Mouse (Mus musculus) liver, adult 2 months (tissue): ENCODE data around the gene Zfp62. TPM values are rescaled to one million over a fixed set of nuclear protein-coding genes. Genes with fewer than 3 reads are reported as not detected.
A peak's percentile ranks its signal among the peaks of the same experiment; 100 is the strongest.
"Not testable (repeated sequence)": the region's sequence is repeated elsewhere in the genome, so short reads cannot be mapped to it uniquely, and the experiment has no call there.

Source experiments
- DNase-seq: peaks from one replicate; pipeline ENCODE4 v3.0.0-alpha.2; 2011; ENCODE audit warnings: low read depth, low spot score; ENCODE audit errors: extremely low read depth
- H3K27ac ChIP-seq: fragments of 200-500 bp; replicated peaks from 2 replicates; pipeline ENCODE4 v1.5.1; 2012; ENCODE audit warnings: low read depth, mild to moderate bottlenecking, control low read depth, inconsistent platforms, low read length; ENCODE audit not compliant: insufficient read depth
- H3K27me3 ChIP-seq: fragments of 200-500 bp; 2 replicates; pipeline ENCODE4 v1.6.1; 2012; ENCODE audit warnings: mild to moderate bottlenecking, moderate library complexity, low read length, inconsistent platforms; ENCODE audit not compliant: control insufficient read depth, insufficient read depth
- H3K36me3 ChIP-seq: fragments of 200-500 bp; 2 replicates; pipeline ENCODE4 v1.6.1; 2012; ENCODE audit warnings: low read length, inconsistent platforms; ENCODE audit not compliant: control insufficient read depth, insufficient read depth
- H3K4me1 ChIP-seq: fragments of 200-500 bp; 2 replicates; pipeline ENCODE4 v1.6.1; 2011; ENCODE audit warnings: low read length; ENCODE audit not compliant: control insufficient read depth, insufficient read depth
- H3K4me3 ChIP-seq: fragments of 200-500 bp; 2 replicates; pipeline ENCODE4 v1.5.1; 2011; ENCODE audit warnings: low read depth, mild to moderate bottlenecking, control low read depth, low read length, moderate library complexity; ENCODE audit not compliant: insufficient read depth
- H3K79me2 ChIP-seq: fragments of 200-500 bp; 2 replicates; pipeline ENCODE4 v1.6.1; 2012; ENCODE audit warnings: inconsistent platforms, mild to moderate bottlenecking, low read length, moderate library complexity; ENCODE audit not compliant: control insufficient read depth, insufficient read depth
- H3K9ac ChIP-seq: fragments of 200-500 bp; 2 replicates; pipeline ENCODE4 v1.6.1; 2012; ENCODE audit warnings: low read depth, mild to moderate bottlenecking, control low read depth, inconsistent platforms, low read length
- CTCF ChIP-seq: fragments of 200-500 bp; IDR thresholded peaks from 2 replicates; pipeline ENCODE4 v1.5.1; 2011; ENCODE audit warnings: low read depth, low read length, control low read depth
- POLR2A ChIP-seq: fragments of 200-500 bp; IDR thresholded peaks from 2 replicates; pipeline ENCODE4 v1.6.1; 2011; ENCODE audit warnings: low read length, control low read depth; ENCODE audit not compliant: insufficient read depth; ENCODE audit errors: extremely low read depth
- WGBS: fragments of 180-500 bp; shearing (Covaris S2); methylation state at CpG from one replicate; pipeline ENCODE4 v1.1.7; 2018; 5-methylcytosine and 5-hydroxymethylcytosine counted together
- polyA plus RNA-seq: library from polyadenylated mRNA; depleted of rRNA; stranded (reverse); fragments of >200 nt; gene quantifications from 2 replicates; pipeline ENCODE4 v1.2.3, GENCODE M21; 2012
- total RNA-seq: library from RNA; depleted of rRNA; stranded (reverse); fragments of >200 nt; gene quantifications from 2 replicates; pipeline ENCODE4 v1.2.3, GENCODE M21; 2014

Zfp62 gene
- total and polyA plus RNA-seq, 2 experiments = 1.4 to 18.3 TPM

GRCm38 (mm10) chr11:49175345-49175744, 27.7 kb upstream of the Zfp62 start:
- Histone ChIP-seq H3K4me3 (no peak overlapping the region), H3K27ac (no peak overlapping the region), H3K27me3 (no peaks in the 10 kb centered on the region), H3K79me2 (no peaks in the 10 kb centered on the region), H3K4me1 (no peaks in the 10 kb centered on the region), H3K36me3 (no peaks in the 10 kb centered on the region), H3K9ac (no peak overlapping the region)
- TF ChIP-seq CTCF (no peak), POLR2A (no peak)
- 83% methylated on average over 8 of the region's 8 CpGs for WGBS
- DNase-seq = no peak

- H3K79me2 ChIP-seq, DNase-seq, H3K4me3 ChIP-seq, H3K9ac ChIP-seq, H3K4me1 ChIP-seq, H3K27ac ChIP-seq, H3K36me3 ChIP-seq, H3K27me3 ChIP-seq: not testable (repeated sequence)
- WGBS = 77% methylated on average over 4 of the region's 4 CpGs
Measured at GRCm38 (mm10) chr11:49176047-49176779, 26.9 kb upstream of the Zfp62 start.

- no peaks in the 10 kb centered on the region for H3K79me2 ChIP-seq
- WGBS = 63% methylated on average over 1 of the region's 1 CpGs
- no peak overlapping the region for H3K27ac ChIP-seq
- no peaks in the 10 kb centered on the region for H3K27me3 ChIP-seq
- no peak overlapping the region for H3K4me3 ChIP-seq
- no peak for TF ChIP-seq POLR2A
- TF ChIP-seq CTCF = no peak
- no peak overlapping the region for H3K9ac ChIP-seq
- H3K36me3 ChIP-seq = no peaks in the 10 kb centered on the region
- no peaks in the 10 kb centered on the region for H3K4me1 ChIP-seq
- no peak for DNase-seq
Measured at GRCm38 (mm10) chr11:49183172-49183571, 19.9 kb upstream of the Zfp62 start.

DNA sequence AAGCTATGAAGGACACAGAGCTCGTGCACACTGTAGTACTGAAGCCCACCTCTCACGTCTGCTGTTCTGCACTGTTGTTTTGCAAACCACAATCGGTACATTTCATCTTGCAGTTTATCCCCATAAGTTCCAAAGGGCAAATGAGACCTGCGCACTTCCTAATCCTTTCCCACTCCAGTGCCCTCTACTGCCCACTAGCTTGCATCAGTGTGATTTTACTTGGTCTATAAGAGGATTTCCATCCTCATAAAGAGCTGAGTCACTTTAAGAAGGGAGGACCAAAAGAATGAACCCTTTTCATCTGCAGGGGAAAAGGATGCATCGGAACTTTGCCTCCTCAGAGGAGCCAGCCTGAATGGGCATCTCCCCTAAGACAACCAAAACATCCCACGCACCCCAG, 16.6 kb upstream of the Zfp62 start:
- no peaks in the 10 kb centered on the region for H3K36me3 ChIP-seq
- TF ChIP-seq POLR2A = no peak
- no peak for TF ChIP-seq CTCF
- peak overlapping the region; percentile 12; the same call in 1 of the 2 replicates for H3K9ac ChIP-seq
- peaks cover 3% of the 10 kb centered on the region; the same call in 1 of the 2 replicates for H3K4me1 ChIP-seq
- peak overlapping the region; percentile 17 for H3K27ac ChIP-seq
- peak overlapping the region; percentile 12 for H3K4me3 ChIP-seq
- no peaks in the 10 kb centered on the region for H3K27me3 ChIP-seq
- WGBS = 65% methylated on average over 6 of the region's 6 CpGs
- no peak for DNase-seq
- H3K79me2 ChIP-seq = no peaks in the 10 kb centered on the region

DNA sequence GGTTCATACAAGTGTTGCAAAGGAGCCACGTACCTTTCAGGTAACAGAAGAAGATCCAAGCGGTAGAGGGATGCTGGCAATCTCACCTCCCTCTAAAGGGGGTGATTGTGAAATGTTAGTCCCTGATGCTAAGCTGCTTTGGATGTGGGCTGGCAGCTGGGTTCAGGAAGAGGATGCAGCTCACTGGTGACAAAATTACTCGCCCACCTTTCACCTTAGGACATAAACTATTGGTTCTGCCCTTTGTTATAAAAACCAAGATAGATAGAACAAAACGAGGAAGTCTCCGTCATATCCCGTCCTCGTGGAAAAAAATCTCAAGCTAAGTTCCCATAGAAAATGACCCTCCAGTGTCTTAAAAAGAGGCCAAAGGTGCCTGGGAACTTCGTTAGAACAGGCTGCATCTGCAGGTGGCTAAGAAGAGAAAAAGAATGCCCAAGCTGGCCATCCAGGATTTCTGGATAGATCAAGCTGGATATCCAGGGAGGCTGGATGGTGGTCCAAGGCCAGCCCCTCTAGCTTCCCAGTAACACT, 16.1 kb upstream of the Zfp62 start, which contains the start of gene Btnl9:
TSS of gene Btnl9 (minus strand) at position 205 of the 534 bp plus-strand sequence.
- TF ChIP-seq POLR2A (no peak), CTCF (no peak)
- H3K79me2 ChIP-seq = no peaks in the 10 kb centered on the region
- H3K9ac ChIP-seq = peak within 1 kb of the TSS; percentile 24; the same call in 1 of the 2 replicates
- H3K27me3 ChIP-seq = no peaks in the 10 kb centered on the region
- H3K4me3 ChIP-seq = peak within 1 kb of the TSS; percentile 12
- peak within 1 kb of the TSS; percentile 45 for H3K27ac ChIP-seq
- peaks cover 3% of the 10 kb centered on the region; the same call in 1 of the 2 replicates for H3K4me1 ChIP-seq
- H3K36me3 ChIP-seq = no peaks in the 10 kb centered on the region
- DNase-seq = no peak
- WGBS = 65% methylated on average over 8 of the region's 8 CpGs

DNA sequence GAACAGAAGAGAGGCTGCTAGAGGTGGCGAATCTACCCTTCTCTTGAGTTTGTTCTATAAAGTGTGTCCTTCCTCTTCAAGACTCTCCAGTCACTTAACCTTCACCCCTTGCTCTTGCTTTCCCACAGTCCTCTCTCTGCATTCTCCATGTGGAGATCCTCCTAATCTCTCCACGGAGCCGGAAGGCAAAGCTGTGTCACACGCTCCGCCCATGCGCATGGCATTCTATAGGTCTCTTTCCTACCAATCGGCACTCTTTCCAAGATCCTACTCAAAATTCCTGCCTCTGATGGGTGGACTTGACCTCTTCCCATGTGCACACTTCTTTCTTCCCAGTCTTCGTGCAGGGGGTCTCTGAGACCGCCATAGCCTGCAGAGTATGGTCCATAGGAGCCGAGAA, 15.4 kb upstream of the Zfp62 start:
- H3K36me3 ChIP-seq = no peaks in the 10 kb centered on the region
- no peak overlapping the region for H3K4me3 ChIP-seq
- peaks cover 3% of the 10 kb centered on the region; the same call in 1 of the 2 replicates for H3K4me1 ChIP-seq
- WGBS = 72% methylated on average over 10 of the region's 10 CpGs
- H3K79me2 ChIP-seq = no peaks in the 10 kb centered on the region
- TF ChIP-seq CTCF (no peak), POLR2A (no peak)
- peak overlapping the region; percentile 45 for H3K27ac ChIP-seq
- no peak for DNase-seq
- H3K27me3 ChIP-seq = no peaks in the 10 kb centered on the region
- peak overlapping the region; percentile 24; the same call in 1 of the 2 replicates for H3K9ac ChIP-seq
